Mouse (Mus musculus) embryo, embryonic 10 days (tissue): ENCODE results near the gene Upk3b.

ENCODE experiments used
- DNase-seq: peaks from one replicate; pipeline ENCODE4 v3.0.0-alpha.2; 2015; ENCODE audit warnings: low spot score

Upk3b gene

GRCm38 (mm10) chr5:136038258-136039214 is at the start of gene Upk3b:
TSS of gene Upk3b (plus strand) at chr5:136038496.
- DNase-seq: no peak

GRCm38 (mm10) chr5:135990601-135991000 is 47.7 kb upstream of the Upk3b start:
- no peak for DNase-seq

GRCm38 (mm10) chr5:135993381-135993965 is 44.8 kb upstream of the Upk3b start:
- DNase-seq: no peak

GRCm38 (mm10) chr5:135994335-135994724 is 44.0 kb upstream of the Upk3b start:
- no peak for DNase-seq

GRCm38 (mm10) chr5:135994725-135995687 is 43.3 kb upstream of the Upk3b start, which contains the start of gene Dtx2:
TSS of gene Dtx2 (plus strand) at chr5:135994800.
- DNase-seq: peak; percentile 98

GRCm38 (mm10) chr5:135996162-135996561 is 42.1 kb upstream of the Upk3b start:
- no peak for DNase-seq

GRCm38 (mm10) chr5:136001222-136001621 is 37.1 kb upstream of the Upk3b start:
- DNase-seq: no peak

GRCm38 (mm10) chr5:136002325-136002724 is 36.0 kb upstream of the Upk3b start:
- DNase-seq: no peak

GRCm38 (mm10) chr5:136002751-136003151 is 35.5 kb upstream of the Upk3b start:
- peak; percentile 57 for DNase-seq

GRCm38 (mm10) chr5:136004537-136004936 is 33.8 kb upstream of the Upk3b start:
- DNase-seq: no peak

- no peak for DNase-seq
Measured at GRCm38 (mm10) chr5:136007745-136008144, 30.6 kb upstream of the Upk3b start.

GRCm38 (mm10) chr5:136014877-136015276 is 23.4 kb upstream of the Upk3b start:
- DNase-seq: no peak

GRCm38 (mm10) chr5:136015586-136015985 is 22.7 kb upstream of the Upk3b start:
- DNase-seq: no peak

GRCm38 (mm10) chr5:136016014-136016876 is 22.1 kb upstream of the Upk3b start:
- no peak for DNase-seq

- no peak for DNase-seq
Measured at GRCm38 (mm10) chr5:136017262-136017661, 21.0 kb upstream of the Upk3b start.

- no peak for DNase-seq
Measured at GRCm38 (mm10) chr5:136018726-136019125, 19.6 kb upstream of the Upk3b start.

GRCm38 (mm10) chr5:136019907-136020306 is 18.4 kb upstream of the Upk3b start:
- no peak for DNase-seq

GRCm38 (mm10) chr5:136025712-136026111 is 12.6 kb upstream of the Upk3b start:
- no peak for DNase-seq

GRCm38 (mm10) chr5:136026859-136027258 is 11.4 kb upstream of the Upk3b start:
- DNase-seq: no peak

GRCm38 (mm10) chr5:136027612-136028311 is 10.5 kb upstream of the Upk3b start:
- DNase-seq: no peak
